Mouse (Mus musculus) thymus, adult 2 months (tissue): ENCODE measurements around the gene Pbld2. TPM values are rescaled to one million over a fixed set of nuclear protein-coding genes. Genes with fewer than 3 reads are reported as not detected.
"Not testable (repeated sequence)": the region's sequence is repeated elsewhere in the genome, so short reads cannot be mapped to it uniquely, and the experiment has no call there.

Experiments used
- DNase-seq: peaks from one replicate; pipeline ENCODE4 v3.0.0; 2021
- H3K27ac ChIP-seq: fragments of 200-500 bp; 2 replicates; pipeline ENCODE4 v1.5.1; 2012; ENCODE audit warnings: low read length, control low read depth; ENCODE audit not compliant: control insufficient read depth, insufficient read depth
- H3K27me3 ChIP-seq: fragments of 200-500 bp; 2 replicates; pipeline ENCODE4 v1.6.1; 2012; ENCODE audit warnings: mild to moderate bottlenecking, low read length, moderate library complexity, mixed read lengths; ENCODE audit not compliant: control insufficient read depth, insufficient read depth
- H3K36me3 ChIP-seq: fragments of 200-500 bp; 2 replicates; pipeline ENCODE4 v1.6.1; 2012; ENCODE audit warnings: mild to moderate bottlenecking, low read length, moderate library complexity; ENCODE audit not compliant: control insufficient read depth, insufficient read depth
- H3K4me1 ChIP-seq: fragments of 200-500 bp; replicated peaks from 2 replicates; pipeline ENCODE4 v1.6.1; 2012; ENCODE audit warnings: low read length; ENCODE audit not compliant: control insufficient read depth, insufficient read depth
- H3K4me3 ChIP-seq: fragments of 200-500 bp; 2 replicates; pipeline ENCODE4 v1.5.1; 2012; ENCODE audit warnings: mild to moderate bottlenecking, low read length, control low read depth, moderate library complexity; ENCODE audit not compliant: control insufficient read depth, insufficient read depth
- CTCF ChIP-seq: fragments of 200-500 bp; IDR thresholded peaks from 2 replicates; pipeline ENCODE4 v1.5.1; 2012; ENCODE audit warnings: mild to moderate bottlenecking, control low read depth, low read length, moderate library complexity, borderline replicate concordance; ENCODE audit not compliant: control insufficient read depth, poor library complexity, insufficient read depth; ENCODE audit errors: extremely low read depth
- POLR2A ChIP-seq: fragments of 200-500 bp; IDR thresholded peaks from 2 replicates; pipeline ENCODE4 v1.6.1; 2012; ENCODE audit warnings: mild to moderate bottlenecking, low read length, control low read depth, moderate library complexity; ENCODE audit not compliant: control insufficient read depth, poor library complexity, insufficient read depth; ENCODE audit errors: extremely low read depth
- whole genome bisulfite sequencing: fragments of 180-500 bp; shearing (Covaris S2); methylation state at CpG from one replicate; pipeline ENCODE4 v1.1.7; 2018; 5-methylcytosine and 5-hydroxymethylcytosine counted together
- polyA plus RNA-seq: library from polyadenylated mRNA; depleted of rRNA; stranded (reverse); fragments of >200 nt; gene quantifications from 2 replicates; pipeline ENCODE4 v1.2.3, GENCODE M21; 2012

Gene Pbld2
- polyA plus RNA-seq, 1 experiment = 0.62 TPM

- TF ChIP-seq POLR2A = no peak
- no peak for TF ChIP-seq CTCF
- no peak overlapping the region for H3K4me3 ChIP-seq
- no peaks in the 10 kb centered on the region for H3K27me3 ChIP-seq
- 86% methylated on average over 2 of the region's 2 CpGs for WGBS
- no peaks in the 10 kb centered on the region for H3K4me1 ChIP-seq
- no peak for DNase-seq
- no peak overlapping the region for H3K27ac ChIP-seq
- H3K36me3 ChIP-seq = no peaks in the 10 kb centered on the region
Observed at GRCm38 (mm10) chr10:63049106-63049505, 25.0 kb downstream of the Pbld2 start.

GRCm38 (mm10) chr10:63051267-63051666 is 27.2 kb downstream of the Pbld2 start:
- TF ChIP-seq POLR2A (no peak), CTCF (no peak)
- Histone ChIP-seq H3K27ac (no peak overlapping the region), H3K27me3 (no peaks in the 10 kb centered on the region), H3K36me3 (no peaks in the 10 kb centered on the region), H3K4me1 (no peaks in the 10 kb centered on the region), H3K4me3 (no peak overlapping the region)
- 36% methylated on average over 7 of the region's 7 CpGs for WGBS
- no peak for DNase-seq

GRCm38 (mm10) chr10:63052011-63052410 is 27.9 kb downstream of the Pbld2 start:
- H3K4me3 ChIP-seq = no peak overlapping the region
- no peaks in the 10 kb centered on the region for H3K27me3 ChIP-seq
- DNase-seq = no peak
- no peak overlapping the region for H3K27ac ChIP-seq
- H3K36me3 ChIP-seq = no peaks in the 10 kb centered on the region
- no peak for TF ChIP-seq CTCF
- TF ChIP-seq POLR2A = no peak
- no peaks in the 10 kb centered on the region for H3K4me1 ChIP-seq
- 95% methylated on average over 6 of the region's 6 CpGs for WGBS

GRCm38 (mm10) chr10:63053007-63053406 is 28.9 kb downstream of the Pbld2 start:
- Histone ChIP-seq H3K36me3 (no peaks in the 10 kb centered on the region), H3K4me1 (no peaks in the 10 kb centered on the region), H3K27me3 (no peaks in the 10 kb centered on the region), H3K27ac (no peak overlapping the region), H3K4me3 (no peak overlapping the region)
- no peak for DNase-seq
- no peak for TF ChIP-seq CTCF
- no peak for TF ChIP-seq POLR2A
- whole genome bisulfite sequencing = 68% methylated on average over 6 of the region's 6 CpGs

- H3K27ac ChIP-seq, DNase-seq, H3K4me3 ChIP-seq, H3K27me3 ChIP-seq, H3K36me3 ChIP-seq, H3K4me1 ChIP-seq: not testable (repeated sequence)
- 92% methylated on average over 6 of the region's 6 CpGs for WGBS
Observed at GRCm38 (mm10) chr10:63054071-63054470, 30.0 kb downstream of the Pbld2 start.

GRCm38 (mm10) chr10:63054586-63054985 is 30.5 kb downstream of the Pbld2 start:
- Histone ChIP-seq H3K27ac (no peak overlapping the region), H3K4me3 (no peak overlapping the region), H3K36me3 (no peaks in the 10 kb centered on the region), H3K27me3 (no peaks in the 10 kb centered on the region), H3K4me1 (no peaks in the 10 kb centered on the region)
- DNase-seq = no peak
- TF ChIP-seq CTCF (no peak), POLR2A (no peak)
- WGBS = 90% methylated on average over 2 of the region's 2 CpGs

- TF ChIP-seq POLR2A (no peak), CTCF (no peak)
- no peak overlapping the region for H3K27ac ChIP-seq
- 80% methylated on average over 24 of the region's 24 CpGs for WGBS
- no peak overlapping the region for H3K4me3 ChIP-seq
- no peaks in the 10 kb centered on the region for H3K27me3 ChIP-seq
- H3K4me1 ChIP-seq = no peaks in the 10 kb centered on the region
- H3K36me3 ChIP-seq = no peaks in the 10 kb centered on the region
- no peak for DNase-seq
Observed at GRCm38 (mm10) chr10:63056966-63057750, 33.0 kb downstream of the Pbld2 start.
